Mouse (Mus musculus) spleen, embryonic (tissue): ENCODE measurements around the gene Tusc2.

Experiments used
- CTCF ChIA-PET: fragments of 350-600 bp; sonication (Branson Sonifier 250); formaldehyde crosslinking; loops from one replicate; lab custom pipeline; 2022; lab: Charles Lee

The Tusc2 gene

GRCm38 (mm10) chr9:107586974-107587832 lies 24.1 kb downstream of the Tusc2 start, which contains the start of gene Ifrd2:
Ifrd2 (plus strand) TSS chr9:107587642.
- CTCF ChIA-PET, result interaction anchor here (0.6 to 1.1 kb wide), 2 partner anchors 16 to 49 kb away, joined by 3 read pairs; no protein-coding TSS in a partner anchor

- CTCF ChIA-PET, result interaction anchor here (0.8 to 1.1 kb wide), 2 partner anchors 21 to 48 kb away, joined by 3 to 4 read pairs; no protein-coding TSS in a partner anchor
Observed at GRCm38 (mm10) chr9:107587833-107588639, 25.0 kb downstream of the Tusc2 start.

GRCm38 (mm10) chr9:107590058-107590772 lies 27.2 kb downstream of the Tusc2 start:
- CTCF ChIA-PET, result interaction anchor here (0.6 kb wide), 1 partner anchor 125 kb away, joined by 6 read pairs; no protein-coding TSS in a partner anchor

- CTCF ChIA-PET, result no interaction called here
Observed at GRCm38 (mm10) chr9:107590773-107591060, 27.7 kb downstream of the Tusc2 start.

- CTCF ChIA-PET, result interaction anchor here (1.2 kb wide), 1 partner anchor 35 kb away, joined by 3 read pairs; no protein-coding TSS in a partner anchor
Observed at GRCm38 (mm10) chr9:107593101-107593976, 30.3 kb downstream of the Tusc2 start.

GRCm38 (mm10) chr9:107594281-107595062 lies 31.4 kb downstream of the Tusc2 start:
- CTCF ChIA-PET, result no interaction called here

GRCm38 (mm10) chr9:107596619-107597569 lies 33.8 kb downstream of the Tusc2 start:
- CTCF ChIA-PET, result interaction anchor here (0.7 kb wide), 1 partner anchor 291 kb away, joined by 3 read pairs; the partner anchor contains the start of gene Mon1a

- CTCF ChIA-PET, result interaction anchor here (0.5 kb wide), 2 partner anchors 31 to 226 kb away, joined by 4 to 6 read pairs; no protein-coding TSS in a partner anchor
Observed at GRCm38 (mm10) chr9:107598385-107598784, 35.3 kb downstream of the Tusc2 start.

GRCm38 (mm10) chr9:107599433-107599832 lies 36.4 kb downstream of the Tusc2 start:
- CTCF ChIA-PET, result interaction anchor here (0.6 kb wide), 1 partner anchor 9 kb away, joined by 3 read pairs; no protein-coding TSS in a partner anchor

GRCm38 (mm10) chr9:107599842-107600241 lies 36.8 kb downstream of the Tusc2 start:
- CTCF ChIA-PET, result interaction anchor here (0.6 kb wide), 1 partner anchor 8 kb away, joined by 3 read pairs; no protein-coding TSS in a partner anchor

GRCm38 (mm10) chr9:107600745-107601144 lies 37.7 kb downstream of the Tusc2 start:
- CTCF ChIA-PET, result interaction anchor here (0.6 to 1.1 kb wide), 2 partner anchors 64 to 75 kb away, joined by 3 read pairs; no protein-coding TSS in a partner anchor

- CTCF ChIA-PET, result interaction anchor here (1.1 to 1.7 kb wide), 3 partner anchors 25 to 74 kb away, joined by 3 to 12 read pairs (median 4); no protein-coding TSS in a partner anchor
Observed at GRCm38 (mm10) chr9:107601275-107601674, 38.2 kb downstream of the Tusc2 start.

- CTCF ChIA-PET, result interaction anchor here (0.6 to 1.7 kb wide), 7 partner anchors 10 to 75 kb away, joined by 3 to 12 read pairs (median 4); no protein-coding TSS in a partner anchor
Observed at GRCm38 (mm10) chr9:107602068-107602648, 39.1 kb downstream of the Tusc2 start.

GRCm38 (mm10) chr9:107603251-107603650 lies 40.2 kb downstream of the Tusc2 start:
- CTCF ChIA-PET, result interaction anchor here (0.6 to 1.7 kb wide), 3 partner anchors 9 to 74 kb away, joined by 3 to 10 read pairs (median 7); partner anchors contain the start of gene Ifrd2

GRCm38 (mm10) chr9:107605041-107605661 lies 42.1 kb downstream of the Tusc2 start:
- CTCF ChIA-PET, result no interaction called here

- CTCF ChIA-PET, result interaction anchor here (0.6 kb wide), 1 partner anchor 321 kb away, joined by 4 read pairs; no protein-coding TSS in a partner anchor
Observed at GRCm38 (mm10) chr9:107606591-107606990, 43.5 kb downstream of the Tusc2 start.

GRCm38 (mm10) chr9:107607036-107607435 lies 44.0 kb downstream of the Tusc2 start:
- CTCF ChIA-PET, result interaction anchor here (0.6 kb wide), 1 partner anchor 320 kb away, joined by 4 read pairs; no protein-coding TSS in a partner anchor
